Mouse (Mus musculus) neural tube, embryonic 15.5 days (tissue): ENCODE data around the gene Foxc1. TPM values are rescaled to one million over a fixed set of nuclear protein-coding genes. Genes with fewer than 3 reads are reported as not detected.

Source experiments
- ATAC-seq: fragments of 200-750 bp; cut with Nextera tagmentation; 2 replicates; pipeline ENCODE4 v1.8.0; 2017; ENCODE audit warnings: mild to moderate bottlenecking, moderate TSS enrichment, moderate library complexity; ENCODE audit not compliant: low FRiP score
- H3K27ac ChIP-seq: fragments of 300-500 bp; sonication (generic); replicated peaks from 2 replicates; pipeline ENCODE4 v1.5.1; 2015; ENCODE audit warnings: mild to moderate bottlenecking, inconsistent platforms
- H3K27me3 ChIP-seq: fragments of 300-500 bp; sonication (generic); replicated peaks from 2 replicates; pipeline ENCODE4 v1.6.1; 2015; ENCODE audit warnings: inconsistent platforms
- H3K36me3 ChIP-seq: fragments of 300-500 bp; sonication (generic); 2 replicates; pipeline ENCODE4 v1.6.1; 2015; ENCODE audit warnings: inconsistent platforms
- H3K4me1 ChIP-seq: fragments of 300-500 bp; sonication (generic); 2 replicates; pipeline ENCODE4 v1.6.1; 2015; ENCODE audit warnings: inconsistent platforms
- H3K4me2 ChIP-seq: fragments of 300-500 bp; sonication (generic); 2 replicates; pipeline ENCODE4 v1.6.1; 2015; ENCODE audit warnings: inconsistent platforms, mild to moderate bottlenecking, moderate library complexity
- H3K4me3 ChIP-seq: fragments of 300-500 bp; sonication (generic); replicated peaks from 2 replicates; pipeline ENCODE4 v1.5.1; 2015; ENCODE audit warnings: mild to moderate bottlenecking, inconsistent platforms
- H3K9ac ChIP-seq: fragments of 300-500 bp; sonication (generic); replicated peaks from 2 replicates; pipeline ENCODE4 v1.6.1; 2015; ENCODE audit warnings: mild to moderate bottlenecking, inconsistent platforms
- H3K9me3 ChIP-seq: fragments of 300-500 bp; sonication (generic); replicated peaks from 2 replicates; pipeline ENCODE4 v1.6.1; 2016; ENCODE audit warnings: inconsistent platforms
- WGBS: fragments of 180-500 bp; shearing (Covaris S2); methylation state at CpG from one replicate; pipeline ENCODE4 v1.1.7; 2015; ENCODE audit warnings: mixed read lengths; 5-methylcytosine and 5-hydroxymethylcytosine counted together
- polyA plus RNA-seq: library from polyadenylated mRNA; unstranded; fragments of >200 nt; fragmentation: Nextera tagmentation; extraction: Ambion mirVana; gene quantifications from 2 replicates; pipeline ENCODE4 v1.2.1, GENCODE M21; 2015

Gene Foxc1
- polyA plus RNA-seq, 1 experiment from 2014 or later: 1.1 TPM

DNA sequence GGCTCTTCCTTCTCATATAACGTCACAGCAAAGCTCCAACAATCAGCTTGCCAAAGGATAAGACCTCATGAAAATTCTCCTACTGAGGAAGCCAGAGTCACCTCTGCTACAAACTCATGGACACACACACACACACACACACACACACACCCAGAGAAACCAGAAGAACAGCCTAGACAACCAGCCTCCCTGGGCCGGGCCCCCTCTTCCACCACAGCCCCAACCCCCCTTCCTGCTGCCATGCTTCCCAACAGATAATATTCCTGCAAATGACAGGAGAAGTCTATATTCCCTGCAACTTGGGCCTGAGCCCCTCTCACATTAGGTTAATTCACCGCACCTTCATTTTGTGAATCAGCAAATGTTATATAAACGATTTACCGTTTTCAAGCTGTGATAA, 13.3 kb upstream of the Foxc1 start:
- H3K4me2 ChIP-seq: peak overlapping the region; percentile 49; the same call in 1 of the 2 replicates

GRCm38 (mm10) chr13:31797346-31797745, 9.1 kb upstream of the Foxc1 start:
- Histone ChIP-seq H3K4me1 (peaks cover 20% of the 10 kb centered on the region), H3K27me3 (peaks cover 50% of the 10 kb centered on the region)

More for the DNA sequence above, 13.3 kb upstream of the Foxc1 start:
- ATAC-seq: no peak
- 0 out of 2 replicates have a peak, but pooled peaks cover 2% of the 10 kb centered on the region for H3K4me1 ChIP-seq
- H3K4me3 ChIP-seq: no peak overlapping the region
- H3K9ac ChIP-seq: no peak overlapping the region
- no peaks in the 10 kb centered on the region for H3K36me3 ChIP-seq
- H3K9me3 ChIP-seq: no peaks in the 10 kb centered on the region
- H3K27me3 ChIP-seq: peaks cover 12% of the 10 kb centered on the region
- whole genome bisulfite sequencing: 63% methylated on average over 5 of the region's 5 CpGs
- H3K27ac ChIP-seq: no peak overlapping the region

GRCm38 (mm10) chr13:31798075-31798474, 8.4 kb upstream of the Foxc1 start:
- H3K4me3 ChIP-seq: no peak overlapping the region
- WGBS: 42% methylated on average over 9 of the region's 9 CpGs

More at GRCm38 (mm10) chr13:31797346-31797745, 9.1 kb upstream of the Foxc1 start:
- H3K4me2 ChIP-seq: peak overlapping the region; percentile 6; the same call in 1 of the 2 replicates
- no peak overlapping the region for H3K9ac ChIP-seq
- no peak for ATAC-seq
- WGBS: 47% methylated on average over 10 of the region's 10 CpGs
- no peak overlapping the region for H3K27ac ChIP-seq
- H3K9me3 ChIP-seq: no peaks in the 10 kb centered on the region
- no peak overlapping the region for H3K4me3 ChIP-seq
- no peaks in the 10 kb centered on the region for H3K36me3 ChIP-seq

DNA sequence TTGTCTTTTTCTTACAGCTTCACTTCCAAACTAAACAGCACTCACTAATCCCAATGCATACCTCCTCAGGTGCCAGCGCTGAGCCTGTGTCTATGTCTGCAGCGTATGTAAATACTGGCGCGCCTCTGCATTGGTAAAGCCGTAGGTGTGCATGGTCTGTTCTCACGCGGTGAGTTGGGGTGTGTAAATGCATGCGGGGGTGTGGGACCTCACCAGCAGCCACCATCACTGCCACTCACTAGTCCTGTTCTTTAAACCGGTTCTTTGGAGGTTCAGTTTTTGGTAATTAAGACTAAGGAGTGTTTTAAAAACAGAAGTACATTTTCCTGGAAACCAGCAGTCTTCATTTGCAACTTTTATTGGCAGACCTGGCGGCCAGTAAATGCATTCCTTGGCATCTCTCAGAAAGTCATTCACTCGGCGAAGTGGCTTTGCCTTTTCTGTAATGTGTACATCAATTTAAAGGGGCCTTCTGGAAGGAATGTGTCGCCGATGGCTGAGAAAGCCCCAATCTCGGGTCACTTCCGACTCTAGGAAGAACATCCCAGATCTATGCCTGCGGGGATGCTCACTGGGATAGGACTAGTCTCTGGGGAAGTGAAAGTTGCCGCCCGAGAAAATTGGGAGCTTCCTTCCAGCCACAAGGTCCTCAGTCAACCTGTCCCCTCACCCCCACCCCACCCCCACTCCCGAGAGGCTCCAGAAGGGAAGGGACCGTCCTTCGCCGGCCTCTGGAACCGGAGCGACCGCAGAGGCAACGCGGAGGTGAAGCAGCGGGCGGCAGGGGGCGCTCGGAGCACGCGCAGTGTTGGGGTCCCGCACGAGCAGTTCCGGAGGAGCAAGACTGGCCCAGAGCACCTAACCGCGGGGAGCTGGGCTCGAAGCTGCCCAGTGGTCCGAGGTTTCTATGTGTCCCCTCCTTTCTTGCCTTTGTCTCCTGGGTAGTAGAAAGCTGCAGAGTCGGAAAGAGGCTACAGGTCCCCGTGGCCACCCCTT, 5.6 kb upstream of the Foxc1 start:
- peaks cover 73% of the 10 kb centered on the region for H3K27me3 ChIP-seq
- H3K4me3 ChIP-seq: peak overlapping the region; percentile 35
- ATAC-seq: peak; percentile 90
- H3K36me3 ChIP-seq: no peaks in the 10 kb centered on the region
- H3K9ac ChIP-seq: no peak overlapping the region; the same call in 1 of the 2 replicates
- no peak overlapping the region for H3K27ac ChIP-seq
- H3K4me2 ChIP-seq: peak overlapping the region; percentile 61
- peaks cover 20% of the 10 kb centered on the region for H3K4me1 ChIP-seq
- no peaks in the 10 kb centered on the region for H3K9me3 ChIP-seq
- WGBS: 2% methylated on average over 43 of the region's 43 CpGs

More at GRCm38 (mm10) chr13:31798075-31798474, 8.4 kb upstream of the Foxc1 start:
- no peak overlapping the region for H3K27ac ChIP-seq
- no peaks in the 10 kb centered on the region for H3K36me3 ChIP-seq
- H3K27me3 ChIP-seq: peaks cover 55% of the 10 kb centered on the region
- peaks cover 20% of the 10 kb centered on the region for H3K4me1 ChIP-seq
- H3K9ac ChIP-seq: no peak overlapping the region
- no peak for ATAC-seq
- no peak overlapping the region for H3K4me2 ChIP-seq
- no peaks in the 10 kb centered on the region for H3K9me3 ChIP-seq

DNA sequence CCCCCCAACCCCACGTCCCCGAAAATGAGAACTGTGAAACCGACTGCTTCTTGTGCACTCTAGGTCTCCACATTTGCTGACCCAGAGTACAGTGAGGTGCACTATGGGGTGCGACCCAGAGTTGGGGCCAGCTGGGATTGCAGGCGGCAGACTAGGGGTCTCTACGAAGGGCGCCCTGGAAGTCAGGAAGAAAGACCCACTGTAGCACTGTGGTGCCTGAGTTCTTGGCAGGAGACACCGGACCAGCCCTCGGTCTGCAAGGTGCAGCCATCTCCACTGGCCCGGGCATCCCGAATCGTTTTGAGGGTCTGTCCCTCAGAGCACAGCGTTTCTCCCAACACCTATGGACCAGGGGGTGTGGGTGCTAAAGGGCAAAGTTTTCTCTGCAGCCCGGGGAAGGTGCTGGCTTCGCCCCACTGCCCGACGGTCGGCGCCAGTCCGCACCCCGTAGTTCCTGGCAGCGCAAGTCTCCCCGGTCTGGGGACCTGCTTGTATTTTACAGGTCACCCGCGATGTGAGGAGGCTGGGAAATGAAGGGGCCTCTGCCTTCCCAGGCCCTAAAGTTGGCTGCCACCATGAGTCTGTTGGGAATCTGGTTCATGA, 4.6 kb upstream of the Foxc1 start:
- peaks cover 29% of the 10 kb centered on the region for H3K4me1 ChIP-seq
- ATAC-seq: peak; percentile 15; the same call in 1 of the 2 replicates
- peak overlapping the region; percentile 61 for H3K4me2 ChIP-seq
- peaks cover 80% of the 10 kb centered on the region for H3K27me3 ChIP-seq
- no peak overlapping the region for H3K27ac ChIP-seq
- H3K4me3 ChIP-seq: peak overlapping the region; percentile 35
- no peaks in the 10 kb centered on the region for H3K9me3 ChIP-seq
- 2% methylated on average over 25 of the region's 25 CpGs for WGBS
- H3K9ac ChIP-seq: no peak overlapping the region; the same call in 1 of the 2 replicates
- no peaks in the 10 kb centered on the region for H3K36me3 ChIP-seq

GRCm38 (mm10) chr13:31802447-31802846, 4.0 kb upstream of the Foxc1 start:
- Histone ChIP-seq H3K4me3 (no peak overlapping the region), H3K4me1 (peaks cover 36% of the 10 kb centered on the region), H3K9me3 (no peaks in the 10 kb centered on the region), H3K27ac (no peak overlapping the region), H3K9ac (no peak overlapping the region), H3K4me2 (no peak overlapping the region), H3K36me3 (no peaks in the 10 kb centered on the region), H3K27me3 (peaks cover 80% of the 10 kb centered on the region)
- WGBS: 10% methylated on average over 5 of the region's 5 CpGs
- ATAC-seq: no peak

DNA sequence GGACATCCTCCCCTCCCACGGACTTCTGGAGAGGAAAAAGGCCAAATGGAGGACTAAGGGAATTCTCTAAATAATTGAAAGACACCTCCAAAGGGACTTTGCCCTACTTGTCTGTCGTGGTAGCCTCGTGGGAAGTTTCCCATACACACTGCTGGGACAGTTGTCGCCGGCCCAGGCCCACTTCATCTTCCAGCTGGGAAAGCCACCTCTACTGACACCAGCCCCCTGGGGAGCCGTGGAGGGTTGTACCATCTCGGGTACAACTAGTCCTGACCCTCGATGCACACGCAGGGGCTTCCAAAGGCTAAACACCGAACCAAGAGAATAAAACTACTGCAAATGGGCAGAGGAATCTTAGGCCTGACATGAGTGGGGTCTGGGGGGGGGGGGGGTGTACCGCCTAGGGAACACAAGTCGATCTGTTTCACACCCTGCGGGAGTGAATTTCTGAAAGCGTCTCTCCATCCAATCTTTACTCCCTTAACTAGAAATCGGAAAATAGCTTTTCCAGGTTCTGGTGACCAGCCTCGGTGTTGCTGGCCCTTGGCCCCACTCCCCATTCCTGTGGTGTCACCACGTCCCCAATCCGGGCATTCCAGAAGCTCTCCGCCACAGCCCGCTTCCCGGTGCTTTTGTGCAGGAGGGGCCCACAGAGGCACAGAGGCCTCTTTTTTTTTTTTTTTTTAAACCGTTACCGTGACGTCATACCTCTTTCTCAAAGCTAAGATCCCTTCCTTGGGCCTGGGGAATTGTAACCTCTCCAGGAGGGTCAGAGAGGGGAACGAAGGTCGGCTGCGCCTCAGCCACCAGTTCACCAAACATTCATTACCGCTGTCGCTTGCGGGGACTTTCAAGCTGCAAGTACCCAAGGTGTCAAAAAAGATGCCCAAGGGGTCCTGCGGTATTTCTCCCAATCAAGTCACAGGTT, 3.0 kb upstream of the Foxc1 start:
- H3K4me1 ChIP-seq: peaks cover 43% of the 10 kb centered on the region
- no peak for ATAC-seq
- no peaks in the 10 kb centered on the region for H3K36me3 ChIP-seq
- H3K27me3 ChIP-seq: peaks cover 80% of the 10 kb centered on the region
- no peaks in the 10 kb centered on the region for H3K9me3 ChIP-seq
- H3K4me2 ChIP-seq: peak overlapping the region; percentile 7; the same call in 1 of the 2 replicates
- no peak overlapping the region for H3K4me3 ChIP-seq
- 2% methylated on average over 31 of the region's 31 CpGs for WGBS
- no peak overlapping the region for H3K9ac ChIP-seq
- H3K27ac ChIP-seq: no peak overlapping the region

DNA sequence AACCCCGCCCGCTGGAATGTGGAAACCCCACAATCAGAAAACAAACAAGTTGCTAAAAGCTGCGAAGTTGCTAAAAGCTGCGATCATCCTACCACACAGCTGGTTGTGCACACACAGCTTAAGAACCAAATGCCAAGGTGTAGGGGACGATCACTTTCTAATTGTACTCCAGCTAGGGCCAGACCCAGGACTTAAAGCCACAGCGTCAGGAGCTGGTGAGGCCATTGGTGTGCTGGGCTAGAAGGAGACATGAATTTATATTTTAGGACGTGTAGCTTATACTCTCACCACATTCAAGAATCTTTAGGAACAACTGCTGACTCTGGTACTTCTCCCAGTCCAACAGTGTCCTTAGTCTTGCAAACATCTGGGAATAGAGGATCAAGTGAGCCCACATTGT, 1.9 kb upstream of the Foxc1 start:
- H3K36me3 ChIP-seq: no peaks in the 10 kb centered on the region
- WGBS: 3% methylated on average over 7 of the region's 7 CpGs
- no peak overlapping the region for H3K4me2 ChIP-seq

GRCm38 (mm10) chr13:31805831-31806427, 504 bp upstream of the Foxc1 start:
- peak; percentile 18; the same call in 1 of the 2 replicates for ATAC-seq
- H3K9me3 ChIP-seq: no peaks in the 10 kb centered on the region
- peak overlapping the region; percentile 74 for H3K4me2 ChIP-seq
- peaks cover 43% of the 10 kb centered on the region for H3K4me1 ChIP-seq
- peaks cover 72% of the 10 kb centered on the region for H3K27me3 ChIP-seq
- no peaks in the 10 kb centered on the region for H3K36me3 ChIP-seq
- peak overlapping the region; percentile 44 for H3K4me3 ChIP-seq
- 0 out of 2 replicates have a peak overlapping the region, but pooled peaks have one; percentile 3 for H3K9ac ChIP-seq
- H3K27ac ChIP-seq: 0 out of 2 replicates have a peak overlapping the region, but pooled peaks have one; percentile 28
- WGBS: 1% methylated on average over 34 of the region's 34 CpGs

More for the DNA sequence above, 1.9 kb upstream of the Foxc1 start:
- H3K27ac ChIP-seq: no peak overlapping the region
- no peak overlapping the region for H3K4me3 ChIP-seq
- H3K4me1 ChIP-seq: peaks cover 45% of the 10 kb centered on the region
- peaks cover 72% of the 10 kb centered on the region for H3K27me3 ChIP-seq
- H3K9ac ChIP-seq: no peak overlapping the region
- no peak for ATAC-seq
- H3K9me3 ChIP-seq: no peaks in the 10 kb centered on the region

GRCm38 (mm10) chr13:31806890-31807735, 680 bp downstream of the Foxc1 start:
- Histone ChIP-seq H3K4me2 (peak overlapping the region; percentile 74), H3K27ac (peak overlapping the region; percentile 71), H3K4me1 (peaks cover 40% of the 10 kb centered on the region), H3K9ac (peak overlapping the region; percentile 38), H3K27me3 (peaks cover 70% of the 10 kb centered on the region), H3K4me3 (peak overlapping the region; percentile 44), H3K9me3 (no peaks in the 10 kb centered on the region), H3K36me3 (no peaks in the 10 kb centered on the region)
- under 1% methylated on average over 81 of the region's 101 CpGs for WGBS
- 0 out of 2 replicates have a peak, but pooled peaks have one; percentile 10 for ATAC-seq
